Mouse (Mus musculus): ENCODE results near the gene Mtor.

Mtor gene

GRCm38 (mm10) chr4:148442598-148442997 is 5.8 kb upstream of the Mtor start:
- peak; percentile 81 for DNase-seq

GRCm38 (mm10) chr4:148444250-148444967 is 4.0 kb upstream of the Mtor start, which contains the start of gene Ubiad1:
Gene Ubiad1, minus strand, starts transcription at chr4:148444771.
- peak; percentile 93 for DNase-seq

GRCm38 (mm10) chr4:148448853-148449245 is 438 bp downstream of the Mtor start:
- DNase-seq: peak; percentile 67

GRCm38 (mm10) chr4:148453707-148454106 is 5.3 kb downstream of the Mtor start:
- DNase-seq: no peak

- no peak for DNase-seq
Observed at GRCm38 (mm10) chr4:148455477-148456025, 7.1 kb downstream of the Mtor start.

- no peak for DNase-seq
Observed at GRCm38 (mm10) chr4:148460656-148461284, 12.4 kb downstream of the Mtor start.

GRCm38 (mm10) chr4:148461772-148462171 is 13.4 kb downstream of the Mtor start:
- DNase-seq: no peak

GRCm38 (mm10) chr4:148462717-148463116 is 14.3 kb downstream of the Mtor start:
- peak; percentile 91 for DNase-seq

- DNase-seq: peak; percentile 65
Observed at GRCm38 (mm10) chr4:148463208-148463960, 15.0 kb downstream of the Mtor start.

GRCm38 (mm10) chr4:148464301-148464700 is 15.9 kb downstream of the Mtor start:
- DNase-seq: no peak

GRCm38 (mm10) chr4:148464869-148465268 is 16.5 kb downstream of the Mtor start:
- no peak for DNase-seq

- DNase-seq: no peak
Observed at GRCm38 (mm10) chr4:148466511-148467079, 18.2 kb downstream of the Mtor start.

GRCm38 (mm10) chr4:148468396-148468795 is 20.0 kb downstream of the Mtor start:
- DNase-seq: peak; percentile 76

GRCm38 (mm10) chr4:148469487-148470252 is 21.3 kb downstream of the Mtor start:
- peak; percentile 45 for DNase-seq

- no peak for DNase-seq
Observed at GRCm38 (mm10) chr4:148471363-148471806, 23.0 kb downstream of the Mtor start.

- peak; percentile 72 for DNase-seq
Observed at GRCm38 (mm10) chr4:148472436-148473174, 24.2 kb downstream of the Mtor start.

GRCm38 (mm10) chr4:148473496-148473895 is 25.1 kb downstream of the Mtor start:
- DNase-seq: peak; percentile 91

GRCm38 (mm10) chr4:148480245-148480644 is 31.8 kb downstream of the Mtor start:
- peak; percentile 87 for DNase-seq

- DNase-seq: no peak
Observed at GRCm38 (mm10) chr4:148481557-148482168, 33.3 kb downstream of the Mtor start.

- no peak for DNase-seq
Observed at GRCm38 (mm10) chr4:148484511-148484910, 36.1 kb downstream of the Mtor start.

- DNase-seq: peak; percentile 91
Observed at GRCm38 (mm10) chr4:148487841-148488240, 39.4 kb downstream of the Mtor start.
